Mouse (Mus musculus) C2C12 (cell line): ENCODE data around the gene Minos1. TPM values are rescaled to one million over a fixed set of nuclear protein-coding genes. Genes with fewer than 3 reads are reported as not detected.

Source experiments
- H3K27me3 ChIP-seq: one replicate; pipeline ENCODE4 v1.6.1; 2011; ENCODE audit not compliant: control insufficient read depth, insufficient read depth, insufficient read length
- H3K36me3 ChIP-seq: one replicate; pipeline ENCODE4 v1.6.1; 2011; ENCODE audit not compliant: control insufficient read depth, insufficient read depth
- H3K4me3 ChIP-seq: one replicate; pipeline ENCODE4 v1.5.1; 2011; ENCODE audit warnings: mild to moderate bottlenecking, control low read depth; ENCODE audit not compliant: poor library complexity, insufficient read depth, severe bottlenecking
- H3K79me2 ChIP-seq: one replicate; pipeline ENCODE4 v1.6.1; 2011; ENCODE audit not compliant: control insufficient read depth, insufficient read depth
- H3K79me3 ChIP-seq: one replicate; pipeline ENCODE4 v1.6.1; 2011; ENCODE audit warnings: low read depth, control low read depth
- H3ac ChIP-seq: one replicate; pipeline ENCODE3; 2011; ENCODE audit warnings: low read depth; ENCODE audit not compliant: control insufficient read depth, insufficient read length
- CEBPB ChIP-seq: IDR thresholded peaks from one replicate; pipeline ENCODE4 v1.6.1; 2011; ENCODE audit warnings: low read depth, mild to moderate bottlenecking, control low read depth, moderate library complexity
- CTCF ChIP-seq: IDR thresholded peaks from one replicate; pipeline ENCODE4 v1.5.1; 2011; ENCODE audit not compliant: control insufficient read depth, insufficient read depth, insufficient read length
- FOSL1 ChIP-seq: IDR thresholded peaks from one replicate; pipeline ENCODE4 v1.8.0; 2011; ENCODE audit warnings: mild to moderate bottlenecking, low read length; ENCODE audit not compliant: poor library complexity, insufficient read depth, severe bottlenecking
- MAX ChIP-seq: IDR thresholded peaks from one replicate; pipeline ENCODE4 v1.6.1; 2011; ENCODE audit warnings: mild to moderate bottlenecking, control low read depth
- MYOD1 ChIP-seq: IDR thresholded peaks from one replicate; pipeline ENCODE4 v1.6.1; 2011; ENCODE audit warnings: low read depth; ENCODE audit not compliant: control insufficient read depth, insufficient read length
- MYOG ChIP-seq: IDR thresholded peaks from one replicate; pipeline ENCODE4 v1.6.1; 2011; ENCODE audit not compliant: control insufficient read depth, insufficient read length; ENCODE audit errors: extremely low read depth
- USF1 ChIP-seq: IDR thresholded peaks from one replicate; pipeline ENCODE4 v1.6.1; 2011; ENCODE audit warnings: low read depth, mild to moderate bottlenecking, control low read depth, moderate library complexity
- polyA plus RNA-seq: library from polyadenylated mRNA; unstranded; fragments of >200 nt; fragmentation: generic; extraction: Trizol; gene quantifications from one replicate; pipeline ENCODE4 v1.2.1, GENCODE M21; 2012; ENCODE audit warnings: missing spikeins

The Minos1 gene
- polyA plus RNA-seq, 1 experiment = 246 TPM

DNA sequence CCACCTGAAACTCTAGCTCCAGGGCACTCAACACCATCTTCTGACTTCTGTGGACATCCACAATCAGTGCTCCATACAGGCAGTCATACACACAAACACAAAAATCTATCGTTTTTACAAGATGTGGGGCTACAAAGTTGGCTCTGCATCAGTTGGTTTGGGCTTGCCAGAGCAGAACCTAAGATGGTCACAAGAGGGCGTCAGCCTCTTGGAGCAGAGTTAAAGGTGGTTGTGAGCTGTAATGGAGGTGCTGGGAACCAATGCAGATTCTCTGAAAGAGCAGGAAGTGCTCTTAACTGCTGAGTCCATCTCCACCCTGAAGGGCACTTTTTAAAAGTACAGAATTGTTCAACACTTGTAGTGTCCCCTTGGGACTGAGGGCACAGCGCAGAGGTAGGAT is 4.4 kb downstream of the Minos1 start:
- Histone ChIP-seq H3K36me3 (no peaks in the 10 kb centered on the region), H3K79me3 (peaks cover 86% of the 10 kb centered on the region), H3K4me3 (no peak overlapping the region), H3K27me3 (no peaks in the 10 kb centered on the region), H3ac (no peak overlapping the region), H3K79me2 (peaks cover 94% of the 10 kb centered on the region)
- TF ChIP-seq MYOG (no peak), CTCF (no peak), CEBPB (no peak), FOSL1 (no peak), USF1 (no peak), MYOD1 (no peak), MAX (no peak)

- peaks cover 100% of the 10 kb centered on the region for H3K79me2 ChIP-seq
- peaks cover 95% of the 10 kb centered on the region for H3K79me3 ChIP-seq
- no peak overlapping the region for H3ac ChIP-seq
- TF ChIP-seq USF1 = no peak
- TF ChIP-seq MYOG = no peak
- TF ChIP-seq MYOD1 = no peak
- no peak for TF ChIP-seq CEBPB
- TF ChIP-seq FOSL1 = no peak
- TF ChIP-seq CTCF = no peak
- no peak for TF ChIP-seq MAX
- H3K4me3 ChIP-seq = no peak overlapping the region
- no peaks in the 10 kb centered on the region for H3K36me3 ChIP-seq
- H3K27me3 ChIP-seq = no peaks in the 10 kb centered on the region
Measured at GRCm38 (mm10) chr4:139124940-139125339, 6.0 kb downstream of the Minos1 start.

DNA sequence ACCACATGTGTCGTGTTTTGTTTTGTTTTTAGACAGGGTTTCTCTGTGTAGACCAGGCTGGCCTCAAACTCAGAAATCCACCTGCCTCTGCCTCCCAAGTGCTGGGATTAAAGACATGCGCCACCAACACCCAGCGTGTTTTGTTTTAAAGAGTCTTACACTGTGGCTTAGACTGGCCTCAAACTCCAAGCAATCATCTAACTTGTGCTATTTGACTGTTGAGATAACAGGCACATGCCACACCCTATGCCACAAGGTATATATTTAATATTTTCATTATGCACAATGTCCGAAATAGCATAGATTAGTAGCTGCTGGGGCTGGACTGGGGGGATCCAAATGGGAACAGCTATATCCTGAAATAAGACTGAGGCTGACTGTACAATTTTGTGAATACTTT is 8.4 kb downstream of the Minos1 start:
- H3K79me3 ChIP-seq = peaks cover 96% of the 10 kb centered on the region
- TF ChIP-seq MYOG (no peak), MYOD1 (no peak), USF1 (no peak), FOSL1 (no peak), CEBPB (no peak), MAX (no peak), CTCF (no peak)
- peaks cover 100% of the 10 kb centered on the region for H3K79me2 ChIP-seq
- no peak overlapping the region for H3K4me3 ChIP-seq
- no peaks in the 10 kb centered on the region for H3K36me3 ChIP-seq
- no peaks in the 10 kb centered on the region for H3K27me3 ChIP-seq
- no peak overlapping the region for H3ac ChIP-seq

DNA sequence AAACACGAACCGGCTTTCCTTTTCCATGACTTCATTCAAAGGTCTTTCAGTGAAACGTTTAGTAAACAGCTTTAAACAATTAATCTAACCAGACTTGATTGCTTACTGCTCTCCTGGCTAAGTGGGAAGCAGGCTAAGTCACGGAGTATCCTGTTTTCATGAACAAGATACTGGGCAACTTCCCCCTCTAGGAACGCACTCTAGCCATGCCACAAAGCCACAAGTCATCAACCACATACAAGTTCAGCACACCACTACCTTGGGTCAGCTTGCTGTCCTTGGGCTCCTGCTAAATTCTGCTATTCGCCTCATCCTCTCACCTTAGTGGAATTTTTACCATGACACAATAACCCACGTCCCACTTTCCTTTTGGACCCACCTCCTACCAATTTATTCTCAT is 9.9 kb downstream of the Minos1 start:
- Histone ChIP-seq H3K79me2 (peaks cover 100% of the 10 kb centered on the region), H3K4me3 (no peak overlapping the region), H3ac (no peak overlapping the region), H3K36me3 (no peaks in the 10 kb centered on the region), H3K79me3 (peaks cover 95% of the 10 kb centered on the region), H3K27me3 (no peaks in the 10 kb centered on the region)
- no peak for TF ChIP-seq MYOD1
- no peak for TF ChIP-seq USF1
- no peak for TF ChIP-seq MAX
- no peak for TF ChIP-seq CEBPB
- TF ChIP-seq FOSL1 = no peak
- TF ChIP-seq CTCF = no peak
- TF ChIP-seq MYOG = no peak

DNA sequence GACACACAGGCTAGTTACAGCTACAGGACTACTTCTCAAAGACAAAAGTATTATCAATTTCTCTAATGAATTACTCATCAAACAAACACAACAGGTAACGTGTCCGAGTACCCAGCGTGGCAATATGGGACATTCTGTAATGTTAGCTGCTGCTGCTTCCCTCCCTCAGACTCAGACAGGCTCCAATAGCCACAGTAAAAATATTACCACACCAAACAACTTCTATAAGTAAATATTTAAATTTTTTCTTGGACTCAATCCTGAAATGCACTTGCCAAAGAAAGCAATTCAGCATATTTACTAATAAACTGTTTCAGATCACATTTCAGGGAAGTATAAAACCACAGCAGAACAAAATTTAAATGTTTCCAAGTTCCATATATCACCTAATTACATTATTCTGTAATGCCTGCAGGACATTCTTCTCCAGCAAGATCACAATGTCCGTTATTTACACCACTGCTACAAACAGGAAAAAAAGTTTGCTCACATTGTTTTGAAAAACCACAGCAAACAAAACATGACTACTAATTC is 10.6 kb downstream of the Minos1 start:
- no peak for TF ChIP-seq FOSL1
- no peak for TF ChIP-seq MYOG

More for the DNA sequence above, 10.6 kb downstream of the Minos1 start:
- no peaks in the 10 kb centered on the region for H3K27me3 ChIP-seq
- peaks cover 94% of the 10 kb centered on the region for H3K79me3 ChIP-seq
- no peak overlapping the region for H3ac ChIP-seq
- H3K36me3 ChIP-seq = no peaks in the 10 kb centered on the region
- H3K79me2 ChIP-seq = peaks cover 100% of the 10 kb centered on the region
- H3K4me3 ChIP-seq = no peak overlapping the region
